Mouse (Mus musculus) megakaryocyte, adult 5-6 weeks (primary cell): ENCODE measurements around the gene Slc6a2. TPM values are rescaled to one million over a fixed set of nuclear protein-coding genes. Genes with fewer than 3 reads are reported as not detected.

ENCODE experiments used
- ATAC-seq: 2 replicates; pipeline ENCODE4 v1.8.0; 2016; ENCODE audit warnings: mild to moderate bottlenecking, inconsistent platforms; ENCODE audit not compliant: poor library complexity, severe bottlenecking
- total RNA-seq, 2 experiments: library from RNA; stranded (forward) in 1 of 2; stranded (reverse) in 1 of 2; fragments of 153-499, 151-499 nt in 1 of 2; fragments of 221-1000, 200-1000 nt in 1 of 2; gene quantifications; 2 replicates each; pipeline versions ENCODE4 v1.2.3 to v1.2.4; 2015 to 2017

Slc6a2 gene
- not detected in 2 replicates for total RNA-seq (2015)
- total RNA-seq (2017), result not detected in 2 replicates

DNA sequence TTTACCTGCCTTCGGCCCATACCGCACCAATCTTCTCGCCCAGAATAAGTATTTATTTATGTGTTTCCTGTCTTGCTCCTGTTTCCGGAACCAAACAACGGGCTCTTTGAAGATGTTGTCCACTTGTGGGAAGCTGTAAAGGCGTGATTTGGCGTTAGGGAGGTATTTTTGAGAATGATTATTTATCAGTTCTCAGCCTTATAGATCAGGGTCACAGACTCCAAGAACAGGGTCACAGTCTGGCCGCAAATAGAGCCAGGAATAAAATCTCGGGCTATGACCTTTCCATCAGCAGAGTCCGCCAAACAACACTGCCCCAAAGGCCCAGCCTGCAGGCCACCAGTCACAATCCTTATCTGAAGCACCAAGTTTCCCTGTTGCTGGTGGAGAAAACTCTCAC, at the start of gene Slc6a2:
TSS of gene Slc6a2 (plus strand) at position 301 of the 400 bp plus-strand sequence.
- no peak for ATAC-seq

DNA sequence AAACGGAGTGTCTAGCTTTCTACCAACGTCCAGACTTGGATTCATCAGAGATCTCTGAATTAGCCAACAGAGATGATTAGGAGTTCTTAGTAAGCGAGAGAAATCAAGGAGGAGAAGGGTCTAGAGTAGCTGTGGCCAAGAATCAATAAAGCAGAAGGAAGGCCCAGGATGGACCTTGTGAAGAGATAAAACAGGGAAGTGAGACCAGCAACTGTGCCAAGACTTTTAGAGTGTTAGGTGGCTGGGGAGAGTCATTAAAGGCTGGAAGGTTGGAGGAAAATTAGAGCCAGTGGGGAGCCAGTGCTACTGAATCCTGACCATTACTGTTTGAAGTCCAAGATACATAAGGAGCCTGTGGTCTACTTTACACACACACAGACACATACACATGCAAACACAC, 48.4 kb upstream of the Slc6a2 start:
- peak; percentile 73 for ATAC-seq

DNA sequence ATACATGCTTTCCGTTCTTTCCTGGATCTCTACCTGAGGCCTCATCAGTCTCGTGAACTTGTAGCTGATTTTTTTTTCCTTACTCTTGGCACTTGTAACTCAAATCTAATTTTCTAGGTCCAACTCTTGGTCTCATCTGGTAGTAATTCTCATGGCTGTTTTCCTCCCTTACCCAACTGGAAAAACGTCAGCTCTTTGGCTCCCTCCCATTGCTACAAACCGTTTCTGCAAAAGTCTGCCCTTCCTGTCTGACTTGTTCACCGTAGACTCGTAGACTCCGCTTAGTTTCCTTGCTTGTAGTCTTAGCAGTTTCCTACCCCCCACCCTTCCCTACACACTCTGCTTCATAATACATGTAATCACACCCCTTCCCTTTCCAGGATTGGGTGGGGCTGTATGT, 46.5 kb upstream of the Slc6a2 start:
- ATAC-seq, result no peak

DNA sequence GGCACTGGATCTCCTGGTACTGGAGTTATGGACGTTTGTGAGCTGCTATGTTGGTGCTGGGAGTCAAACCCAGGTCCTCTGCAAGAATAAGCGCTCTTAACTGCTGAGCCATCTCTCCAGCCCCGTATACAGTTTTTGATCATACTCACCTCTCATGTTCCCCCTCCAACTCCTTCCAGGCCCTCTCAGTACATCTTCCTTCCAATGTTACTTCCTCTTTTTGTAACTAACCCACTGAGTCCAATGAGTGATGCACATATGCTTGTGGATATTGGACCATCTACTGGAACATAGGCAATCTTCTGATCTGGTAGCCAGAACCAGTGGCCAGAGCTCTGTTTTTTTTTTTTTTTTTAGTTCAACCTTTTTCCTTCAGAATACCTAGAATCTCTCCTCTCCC, 43.8 kb upstream of the Slc6a2 start:
- ATAC-seq, result no peak

DNA sequence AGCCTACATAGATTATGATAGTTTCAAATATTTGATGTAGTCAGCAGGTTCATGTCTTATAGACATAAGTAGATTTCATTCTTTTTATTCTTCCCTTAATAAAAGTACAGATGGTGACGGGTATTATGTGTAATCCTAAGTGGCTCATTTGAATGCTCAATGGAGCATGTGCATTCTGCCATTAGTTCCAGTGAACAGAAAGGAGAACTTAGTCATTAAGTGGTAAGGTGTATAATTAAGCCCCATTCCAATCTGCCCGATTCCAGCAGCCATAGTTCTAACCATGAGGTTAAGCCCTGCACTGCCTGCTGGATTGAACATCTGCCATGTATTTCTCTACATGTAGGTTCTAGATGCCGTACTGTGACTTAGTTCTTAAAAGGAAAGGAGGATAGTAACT, 38.1 kb upstream of the Slc6a2 start:
- ATAC-seq, result no peak

DNA sequence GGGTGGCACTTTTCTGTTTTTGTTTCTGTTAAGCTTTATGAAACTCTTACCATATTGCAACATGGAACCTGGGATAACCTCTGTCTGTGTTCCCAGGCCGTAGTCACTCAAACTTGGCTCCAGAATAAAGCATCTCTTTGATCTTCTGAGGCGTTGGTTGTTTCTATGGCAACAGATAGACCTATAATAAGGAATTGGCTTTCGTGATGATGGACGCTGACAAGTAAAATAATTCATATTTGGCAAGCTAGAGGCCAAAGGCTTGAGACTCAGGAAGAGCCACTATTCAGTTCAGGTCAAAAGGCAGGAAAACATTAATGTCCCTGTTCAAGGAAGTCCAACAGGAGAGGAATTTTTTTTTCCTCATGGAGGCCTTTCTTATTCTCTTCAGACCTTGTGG, 30.9 kb upstream of the Slc6a2 start:
- no peak for ATAC-seq

DNA sequence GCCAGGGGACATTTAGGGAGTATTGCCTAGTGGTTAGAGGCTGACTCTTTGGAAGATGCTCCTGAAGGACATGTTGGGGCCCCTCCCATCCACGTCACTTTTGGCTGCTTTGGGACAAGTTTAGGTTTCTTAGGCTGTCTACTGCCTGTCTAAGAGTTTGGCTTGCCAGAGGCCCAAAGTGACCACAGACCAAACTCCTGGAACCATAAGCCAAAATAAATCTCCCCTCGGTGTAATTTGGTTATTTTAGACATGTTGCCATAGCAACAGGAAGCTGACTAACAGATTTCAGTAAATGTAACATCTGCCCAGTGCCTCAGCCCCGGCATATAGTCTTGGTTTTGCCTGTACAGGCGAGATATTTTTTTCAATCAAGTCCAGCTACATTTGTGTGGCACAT, 21.8 kb upstream of the Slc6a2 start:
- ATAC-seq, result no peak

DNA sequence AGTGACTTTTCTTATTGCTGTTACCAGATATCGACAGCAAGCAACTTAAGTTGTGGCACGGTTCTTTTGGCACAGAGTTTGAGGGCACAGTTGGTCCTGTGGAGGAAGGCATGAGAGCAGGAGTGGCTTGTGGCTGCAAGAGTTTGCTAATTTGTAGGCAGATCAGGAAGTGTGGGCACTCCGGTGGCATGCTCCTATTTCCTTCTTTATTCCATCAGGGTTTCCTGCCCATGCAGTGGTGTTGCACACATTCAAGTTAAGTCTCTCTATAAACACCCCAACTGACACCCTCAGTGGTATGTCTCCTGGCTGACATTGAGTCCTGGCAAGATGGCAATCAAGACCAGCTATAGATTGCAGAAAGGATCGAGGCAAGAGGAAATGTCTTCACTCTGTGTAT, 10.8 kb upstream of the Slc6a2 start:
- peak; percentile 82 for ATAC-seq

DNA sequence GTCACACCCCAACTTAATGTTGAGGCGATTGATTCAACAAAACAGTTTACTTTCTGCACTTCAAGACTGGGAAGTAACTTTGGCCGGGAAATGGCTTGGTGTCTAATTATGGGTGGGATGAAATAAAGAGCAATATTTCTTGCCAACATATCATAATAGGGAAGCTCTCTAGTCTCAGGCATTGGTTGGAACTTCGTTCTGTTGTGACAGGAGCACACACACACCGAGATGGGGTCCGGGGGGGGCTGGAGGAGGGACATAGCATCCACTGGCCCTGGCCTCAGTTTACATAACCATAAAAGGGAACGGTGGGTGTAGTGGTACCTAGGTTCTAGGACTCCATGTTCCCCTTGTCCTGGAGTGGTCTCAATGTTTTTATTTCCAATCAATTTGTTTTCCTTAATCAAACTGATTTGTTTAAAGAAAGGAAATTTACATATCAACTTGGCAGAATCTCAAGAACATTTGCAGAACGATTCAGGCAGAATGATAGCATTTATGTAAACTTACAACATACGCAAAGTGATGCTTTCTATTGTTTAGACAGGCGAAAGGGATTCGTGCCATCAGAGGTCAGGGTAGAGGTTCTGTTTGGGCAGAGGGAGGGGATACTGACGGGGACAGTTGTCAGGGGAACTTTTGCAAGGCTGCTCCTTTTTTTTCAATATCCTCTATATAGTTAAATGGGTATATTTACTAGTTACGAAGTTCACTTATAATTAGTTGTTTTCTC, 9.1 kb upstream of the Slc6a2 start:
- no peak for ATAC-seq

DNA sequence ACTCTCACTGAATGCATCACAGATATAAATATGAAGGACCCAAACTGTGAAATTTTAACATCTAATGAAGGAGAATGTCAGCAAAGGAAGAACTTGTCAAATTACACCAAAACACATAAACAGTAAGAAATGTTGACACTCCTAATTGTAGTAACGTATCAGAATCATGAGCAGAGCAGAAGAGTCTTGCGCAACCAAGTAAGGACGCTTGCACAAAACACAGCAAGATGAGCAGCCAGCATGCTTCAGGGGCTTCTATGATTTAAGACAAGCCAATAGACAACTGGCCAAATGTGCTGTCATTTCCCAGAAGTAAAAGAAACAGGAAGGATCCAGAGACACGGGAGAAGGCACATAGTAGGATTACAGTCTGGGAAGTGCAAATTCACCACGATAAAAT, 5.8 kb upstream of the Slc6a2 start:
- no peak for ATAC-seq

DNA sequence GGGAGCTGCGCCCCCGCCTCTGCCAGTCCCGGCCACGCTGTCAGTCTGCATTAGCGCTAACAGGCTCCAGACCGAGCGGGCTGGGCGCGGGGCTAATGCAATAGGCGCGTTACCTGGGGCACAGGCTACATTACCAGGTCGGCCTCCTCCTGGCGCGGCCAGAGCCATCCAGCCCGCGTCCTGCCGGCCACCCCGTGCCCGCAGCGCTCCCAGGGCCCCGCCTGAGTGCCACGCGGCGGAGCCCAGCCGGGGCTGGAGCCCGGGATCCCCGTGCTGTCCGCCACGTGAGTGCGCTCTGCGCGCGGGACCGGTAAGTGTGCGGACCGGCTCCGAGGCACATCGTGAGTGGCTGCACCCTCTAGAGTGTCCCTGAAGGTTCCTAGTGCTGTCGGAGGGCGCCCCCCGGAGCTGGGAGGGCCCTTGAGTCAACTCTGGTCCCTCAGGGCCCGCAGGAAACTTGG, 602 bp downstream of the Slc6a2 start:
- ATAC-seq, result no peak

DNA sequence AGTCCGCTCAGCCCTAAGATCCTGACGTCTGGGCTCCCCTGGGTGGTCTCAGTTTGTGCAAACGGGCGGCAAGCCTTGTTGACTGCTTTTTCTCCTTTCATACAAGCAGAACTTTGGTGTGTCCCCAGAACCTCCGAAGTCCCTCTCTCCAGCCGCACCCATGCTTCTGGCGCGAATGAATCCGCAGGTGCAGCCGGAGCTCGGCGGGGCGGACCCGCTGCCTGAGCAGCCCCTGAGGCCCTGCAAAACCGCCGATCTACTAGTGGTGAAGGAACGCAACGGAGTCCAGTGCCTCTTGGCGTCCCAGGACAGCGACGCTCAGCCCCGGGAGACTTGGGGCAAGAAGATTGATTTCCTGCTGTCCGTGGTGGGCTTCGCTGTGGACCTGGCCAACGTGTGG, 1.2 kb downstream of the Slc6a2 start:
- ATAC-seq, result no peak

DNA sequence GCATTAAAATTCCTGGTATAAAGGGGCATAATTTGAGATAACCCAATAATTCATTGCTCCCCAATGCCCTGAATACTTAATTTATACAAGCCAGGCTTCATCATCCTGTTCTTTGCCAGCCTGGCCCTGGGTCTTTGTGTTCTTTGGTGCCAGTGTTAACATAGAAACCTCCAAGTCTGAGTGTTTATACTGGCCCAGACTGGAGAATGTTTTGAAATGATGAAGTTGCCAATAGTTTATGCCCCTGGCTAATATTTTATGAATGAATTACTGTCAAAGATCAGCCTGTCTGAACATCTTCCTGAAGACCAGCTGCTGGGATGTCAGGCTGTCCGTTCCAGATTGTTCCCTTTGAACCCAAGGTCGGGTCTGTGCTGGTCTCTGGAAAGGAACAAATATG, 4.7 kb downstream of the Slc6a2 start:
- ATAC-seq, result no peak

DNA sequence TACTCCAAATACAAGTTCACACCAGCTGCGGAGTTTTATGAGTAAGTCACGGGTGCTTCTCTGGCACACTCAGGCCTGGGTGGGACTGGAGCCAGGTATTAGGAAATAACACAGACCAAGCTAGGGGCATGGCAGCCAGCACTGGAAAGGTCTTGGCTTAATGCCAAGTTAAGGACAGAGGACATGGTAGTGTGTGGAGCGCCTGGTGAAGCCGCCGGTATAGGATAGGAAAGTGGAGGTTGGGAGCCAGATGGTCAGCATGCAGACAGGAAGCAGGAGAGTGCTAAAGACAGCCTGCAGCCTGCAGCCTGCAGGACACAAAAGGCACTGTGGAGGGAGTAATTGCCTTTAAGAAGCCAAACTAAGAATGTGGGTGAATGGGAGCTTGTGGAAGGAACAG, 13.1 kb downstream of the Slc6a2 start:
- ATAC-seq, result no peak

DNA sequence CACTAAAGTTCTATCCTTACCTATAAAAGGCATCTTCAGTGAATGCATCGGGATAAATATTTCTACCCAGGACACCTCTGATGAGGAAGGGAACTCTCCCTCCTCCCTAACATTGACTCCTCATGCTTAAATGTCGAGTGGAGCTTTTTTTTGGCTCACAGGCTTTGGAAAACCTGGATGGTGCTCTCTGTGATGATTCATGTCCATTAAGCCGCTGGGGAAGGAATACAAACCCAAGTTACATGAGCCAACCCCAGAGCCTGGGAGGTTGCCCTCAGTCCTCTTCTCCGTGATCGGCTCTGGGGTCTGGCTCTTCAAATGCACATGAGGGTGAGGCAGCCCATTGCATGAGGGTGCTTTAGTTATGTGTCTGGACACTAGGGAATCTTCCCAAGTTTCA, 16.8 kb downstream of the Slc6a2 start:
- ATAC-seq, result no peak

DNA sequence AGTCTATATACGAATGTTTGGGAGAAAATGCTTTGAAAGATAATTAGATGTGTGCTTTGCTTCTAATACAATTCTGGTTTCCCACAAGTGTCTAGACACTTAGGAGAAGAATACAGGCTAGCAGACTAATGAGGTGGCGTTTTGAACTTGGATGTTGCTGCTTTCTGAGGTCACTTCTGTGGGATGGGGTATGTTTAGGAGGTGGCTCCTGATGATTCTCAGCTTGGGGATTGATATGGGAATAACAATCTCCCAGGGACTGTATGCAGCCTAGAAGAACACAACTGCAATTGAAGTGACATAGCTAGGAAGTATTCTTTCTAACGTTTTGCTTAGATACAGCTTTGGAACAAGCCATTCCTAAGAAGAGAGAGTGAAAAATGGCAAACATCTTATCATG, 22.6 kb downstream of the Slc6a2 start:
- ATAC-seq, result no peak

DNA sequence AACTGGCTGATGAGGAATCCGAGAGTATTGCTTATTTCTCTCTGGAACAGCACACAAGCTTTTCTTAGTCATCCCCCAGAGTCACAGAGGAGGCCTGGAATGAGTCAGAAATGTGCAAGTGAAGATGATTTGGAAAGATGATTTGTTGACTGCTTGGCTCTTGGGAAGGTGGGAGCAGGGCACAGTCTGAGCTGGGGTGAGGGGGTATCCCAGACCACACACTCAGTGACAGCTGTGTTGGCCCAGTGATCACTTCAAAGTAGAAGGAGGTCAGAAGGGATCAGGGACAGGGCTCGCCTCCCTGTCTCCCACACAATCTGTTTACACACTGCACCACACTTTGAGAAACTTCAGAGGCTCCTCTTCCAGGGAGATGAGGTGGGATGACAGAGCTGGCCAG, 24.5 kb downstream of the Slc6a2 start:
- no peak for ATAC-seq

DNA sequence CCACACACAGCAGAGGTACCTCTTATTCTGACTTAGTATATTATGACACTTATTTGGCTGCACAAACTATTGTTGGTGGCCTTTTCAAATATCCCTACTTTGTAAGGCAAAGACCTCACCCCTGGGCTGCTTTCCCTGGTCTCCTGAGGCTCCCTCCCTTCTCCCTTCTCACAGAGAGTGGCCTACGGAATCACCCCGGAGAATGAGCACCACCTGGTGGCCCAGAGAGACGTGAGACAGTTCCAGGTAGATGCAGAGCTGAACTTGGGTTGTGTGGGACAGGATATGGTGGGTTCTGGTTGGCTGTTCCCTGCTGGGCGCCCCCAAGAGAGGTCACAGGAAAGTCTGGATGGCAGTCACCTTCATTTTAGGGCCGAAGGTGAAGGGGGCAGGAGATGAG, 37.0 kb downstream of the Slc6a2 start:
- ATAC-seq, result peak; percentile 56

DNA sequence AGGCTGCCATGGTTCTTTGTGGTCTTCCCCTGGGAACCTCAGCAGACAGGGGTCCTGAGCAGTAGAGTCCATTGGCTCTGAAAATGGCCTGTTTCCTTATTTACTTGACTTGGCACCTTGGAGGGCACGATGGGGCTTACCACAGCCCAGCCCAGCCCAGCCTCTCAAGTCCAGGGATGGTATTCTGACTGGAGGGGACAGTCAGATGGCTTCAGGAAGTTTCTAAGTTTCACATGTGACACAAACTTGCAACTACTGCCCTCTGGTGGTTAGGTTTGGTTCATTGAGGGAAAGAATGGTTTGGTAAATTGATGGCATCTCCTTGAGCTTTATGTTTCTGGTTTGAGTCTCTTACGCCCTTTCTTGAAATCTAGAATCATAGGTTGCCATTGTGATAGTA, 38.7 kb downstream of the Slc6a2 start:
- ATAC-seq, result peak; percentile 78

DNA sequence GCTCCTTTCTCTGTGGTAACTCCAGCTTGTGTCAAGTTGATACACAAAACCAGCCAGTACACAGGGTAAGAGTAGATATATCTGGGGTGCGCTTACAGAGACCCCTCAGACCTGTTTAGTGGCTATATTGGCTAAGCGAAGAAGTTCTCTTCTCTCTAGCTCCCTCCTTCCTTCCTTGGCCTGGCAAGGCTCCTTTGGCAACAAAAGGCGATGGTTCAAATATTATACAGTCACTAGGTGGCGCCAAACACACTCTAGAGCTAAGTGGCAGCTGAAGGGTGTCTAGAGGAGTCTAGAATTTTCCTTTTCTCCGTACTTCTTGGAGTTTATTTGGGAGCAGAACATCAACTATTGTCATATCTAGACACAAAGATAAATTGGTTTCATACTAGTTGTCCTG, 50.4 kb downstream of the Slc6a2 start:
- ATAC-seq, result peak; percentile 77

DNA sequence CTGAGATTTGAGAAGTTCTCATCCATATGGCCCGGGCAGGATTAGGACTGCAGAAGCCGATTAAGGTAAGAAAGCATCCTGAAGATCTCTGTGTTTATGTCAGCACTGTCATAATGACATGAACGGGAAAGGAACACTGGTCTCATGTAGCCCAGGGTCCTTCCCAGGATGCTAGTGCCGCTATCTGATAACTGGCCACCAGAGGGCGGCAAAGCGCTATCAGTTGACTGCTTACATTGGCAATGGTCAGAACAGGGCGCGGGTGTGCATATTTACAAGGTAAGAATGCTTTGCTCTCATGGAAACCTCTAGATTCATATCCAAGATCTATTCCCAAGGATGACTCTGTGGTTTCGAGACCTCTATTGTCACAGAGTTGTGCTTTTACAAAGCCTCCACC, 51.6 kb downstream of the Slc6a2 start:
- ATAC-seq, result peak; percentile 94

DNA sequence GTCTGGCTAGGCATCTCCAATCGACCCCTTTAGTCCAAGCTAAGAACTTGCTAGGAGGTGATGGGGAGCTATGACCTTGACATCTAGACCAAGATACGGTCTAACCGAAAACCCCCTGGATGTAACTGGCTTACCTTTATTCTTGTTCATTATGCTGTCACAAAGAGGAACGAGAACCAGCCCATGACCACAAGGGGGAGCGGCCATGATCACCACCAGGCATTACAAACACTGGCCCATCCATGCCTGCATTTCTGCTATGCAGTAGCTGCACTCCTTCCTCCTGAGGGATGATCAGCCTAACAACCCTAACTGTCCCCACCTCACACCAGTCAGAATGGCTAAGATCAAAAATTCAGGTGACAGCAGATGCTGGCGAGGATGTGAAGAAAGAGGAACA, 52.3 kb downstream of the Slc6a2 start:
- ATAC-seq, result no peak

DNA sequence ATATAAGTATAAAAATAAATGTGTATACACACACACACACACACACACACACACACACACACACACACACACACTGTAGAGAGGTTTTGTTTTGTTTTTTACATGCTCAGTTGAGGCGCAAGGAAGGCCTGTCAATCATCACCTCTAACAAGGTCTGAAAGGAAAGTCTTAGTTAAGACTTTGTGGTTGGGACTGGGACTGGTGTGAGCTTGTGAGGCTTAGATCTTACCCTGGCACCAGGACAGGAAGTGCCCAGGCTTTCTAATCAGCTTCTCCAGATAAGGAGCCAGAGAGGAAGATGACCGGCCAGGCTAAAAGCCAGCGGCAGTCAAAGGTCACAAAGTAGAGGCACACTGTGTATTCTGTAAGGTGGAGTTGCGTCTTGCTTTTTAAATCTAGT, 54.4 kb downstream of the Slc6a2 start:
- peak; percentile 40; the same call in 1 of the 2 replicates for ATAC-seq
